ENCODE assay signal across 10 mouse cellular contexts in genomic region chr10:13988280-13988679, GRCm38 (mm10). TPM values are rescaled to one million over a fixed set of nuclear protein-coding genes. Genes with fewer than 3 reads are reported as not detected.
DNase-seq lines count a peak whose midpoint lies in the region; ATAC-seq and TF ChIP-seq lines count a peak whose summit lies in the region.
"Had no signal": no experiment of that assay in that cellular context is flagged by ENCODE, and none has a peak within 500 bp of the region (broad histone marks: within the 10 kb centered on the region; RNA-seq: fewer than 3 reads in every experiment).

No protein-coding gene starts in this region.

- H3K27ac ChIP-seq in kidney, postnatal 0 days, result no peak overlapping the region
- H3K27ac ChIP-seq: embryonic facial prominence, embryonic 13.5 days; hindbrain, embryonic 13.5 days had no signal

- 34% methylated on average over 9 of the region's 9 CpGs for WGBS in kidney, postnatal 0 days

- no peaks in the 10 kb centered on the region for H3K27me3 ChIP-seq in kidney, postnatal 0 days (ENCODE audit: insufficient read depth, low read length)
- H3K27me3 ChIP-seq: embryonic facial prominence, embryonic 13.5 days; hindbrain, embryonic 13.5 days had no signal

- no peaks in the 10 kb centered on the region for H3K9me3 ChIP-seq in kidney, postnatal 0 days (replicated peaks; ENCODE audit: low read length)
- H3K9me3 ChIP-seq: embryonic facial prominence, embryonic 13.5 days; hindbrain, embryonic 13.5 days had no signal

- intact Hi-C loops in left cerebral cortex, postnatal 14 days (cut with DNase I), result no loop called here

- TF ChIP-seq CTCF in kidney, postnatal 0 days (IDR thresholded peaks at IDR 0.05; ENCODE audit: low read depth), result no peak

- peak; percentile 72 for DNase-seq in adrenal gland, adult 2 months
- no peak for DNase-seq in adrenal gland, adult 18-20 months (ENCODE audit: low spot score in 2 of 2)
- DNase-seq in kidney, postnatal 0 days (ENCODE audit: low spot score), result peak; percentile 56
- DNase-seq in kidney, adult 9 months, result no peak
- DNase-seq in adrenal gland, postnatal 36 days, result peak; percentile 47 to 61
- no peak for DNase-seq in spleen, postnatal 4 days (ENCODE audit: low spot score in 2 of 2)
- no peak for DNase-seq in left cerebral cortex, postnatal 14 days (ENCODE audit: low spot score in 2 of 2)

- 0 out of 2 replicates have a peak, but pooled peaks cover 3% of the 10 kb centered on the region for H3K4me1 ChIP-seq in kidney, postnatal 0 days (replicated peaks; ENCODE audit: insufficient read depth, low read length)

- H3K4me3 ChIP-seq in kidney, postnatal 0 days (replicated peaks; ENCODE audit: low read depth, low read length), result no peak overlapping the region
- H3K4me3 ChIP-seq: embryonic facial prominence, embryonic 13.5 days; hindbrain, embryonic 13.5 days had no signal

- H3K36me3 ChIP-seq in kidney, postnatal 0 days (ENCODE audit: insufficient read depth, low read length), result no peaks in the 10 kb centered on the region
- H3K36me3 ChIP-seq: embryonic facial prominence, embryonic 13.5 days; hindbrain, embryonic 13.5 days had no signal

- no peak overlapping the region for H3K9ac ChIP-seq in kidney, postnatal 0 days (ENCODE audit: low read depth, low read length)
- H3K9ac ChIP-seq: embryonic facial prominence, embryonic 13.5 days; hindbrain, embryonic 13.5 days had no signal

- no peak overlapping the region for H3K4me2 ChIP-seq in kidney, postnatal 0 days (ENCODE audit: low read length)
- H3K4me2 ChIP-seq: embryonic facial prominence, embryonic 13.5 days; hindbrain, embryonic 13.5 days had no signal

- ATAC-seq in kidney, postnatal 0 days (replicated peaks; ENCODE audit: low FRiP score, low read depth), result no peak
- ATAC-seq in megakaryocyte progenitor cell, adult 5-6 weeks (replicated peaks; ENCODE audit: poor library complexity), result peak; percentile 49

RNA-seq across cellular contexts. Expression of gene Hivep2, which starts 22.4 kb away (rescaled TPM):
- total RNA-seq in adrenal gland, adult 2 months (2021), result 10 to 100 TPM; 27.9 to 46.0 TPM
- polyA plus RNA-seq in adrenal gland, adult 2 months (2012; rRNA removed), result 4.8 and 5.5 TPM in 2 replicates
- total RNA-seq in adrenal gland, adult 18-20 months (2021), result 10 to 100 TPM; 24.1 to 35.6 TPM
- polyA plus RNA-seq in kidney, postnatal 0 days (2015; fragmentation: Nextera tagmentation; extraction: Ambion mirVana), result 3.4 and 4.2 TPM in 2 replicates
- total RNA-seq in adrenal gland, postnatal 36 days (2021), result 10 to 100 TPM; 33.7 to 35.1 TPM
- total RNA-seq in megakaryocyte progenitor cell, adult 5-6 weeks (2015), result 1.2 and 2.0 TPM in 2 replicates
- total RNA-seq in megakaryocyte progenitor cell, adult 5-6 weeks (2017), result 0.57 and 1.6 TPM in 2 replicates
- 100 to 1,000 TPM; 287 to 310 TPM for total RNA-seq in left cerebral cortex, postnatal 14 days (2021)

Comparison
In these comparisons a context has a peak if more than half of its experiments do, and no peak if none do; other contexts are left out.
1. DNase-seq: peak in adrenal gland, adult 2 months (single experiment), kidney, postnatal 0 days (single experiment) and adrenal gland, postnatal 36 days (2 of 2); none in adrenal gland, adult 18-20 months (0 of 2), kidney, adult 9 months (single experiment), spleen, postnatal 4 days (0 of 2) and left cerebral cortex, postnatal 14 days (0 of 2).
2. RNA of gene Hivep2, which starts 22.4 kb away (total RNA-seq): 287 to 310 TPM in left cerebral cortex, postnatal 14 days, 27.9 to 46.0 TPM in adrenal gland, adult 2 months, 24.1 to 35.6 TPM in adrenal gland, adult 18-20 months and 33.7 to 35.1 TPM in adrenal gland, postnatal 36 days; 0.57 to 2.0 TPM in megakaryocyte progenitor cell, adult 5-6 weeks; every median in the first group is over 4 times any median in the second.